ENCODE assay signal across 9 mouse cellular contexts in the genomic region with DNA sequence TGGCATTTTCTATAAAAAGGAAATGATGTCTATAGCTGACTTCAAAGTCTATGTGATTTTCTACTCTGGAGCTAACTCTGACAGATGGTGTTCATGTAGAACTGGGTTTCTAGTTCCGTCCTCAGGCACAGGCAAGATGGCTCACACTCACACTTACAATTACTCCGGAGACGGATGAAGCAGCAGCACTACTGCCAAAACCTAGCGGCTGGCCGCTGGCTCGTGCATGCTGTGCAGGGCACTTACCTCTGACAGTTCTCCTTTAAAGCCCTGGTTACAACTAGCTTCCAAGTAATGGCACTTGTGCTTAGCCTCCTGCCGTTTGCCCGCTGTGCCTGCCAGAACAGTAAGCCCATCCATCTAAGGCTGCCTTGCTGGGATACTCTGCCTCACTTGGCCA. TPM values are rescaled to one million over a fixed set of nuclear protein-coding genes. Genes with fewer than 3 reads are reported as not detected.
DNase-seq lines count a peak whose midpoint lies in the region; ATAC-seq and TF ChIP-seq lines count a peak whose summit lies in the region.
"Had no signal": no experiment of that assay in that cellular context is flagged by ENCODE, and none has a peak within 500 bp of the region (broad histone marks: within the 10 kb centered on the region; RNA-seq: fewer than 3 reads in every experiment).

No protein-coding gene starts in this region.

- no peak for TF ChIP-seq EP300 in heart, postnatal 0 days (IDR thresholded peaks at IDR 0.05; ENCODE audit: low read depth)

- H3K36me3 ChIP-seq in heart, embryonic 12.5 days = peaks cover 39% of the 10 kb centered on the region
- peaks cover 25% of the 10 kb centered on the region for H3K36me3 ChIP-seq in heart, postnatal 0 days (replicated peaks; ENCODE audit: control insufficient read depth, insufficient read depth, low read length)
- H3K36me3 ChIP-seq in intestine, embryonic 15.5 days = peaks cover 11% of the 10 kb centered on the region

- H3K4me1 ChIP-seq in heart, embryonic 12.5 days (replicated peaks) = peaks cover 20% of the 10 kb centered on the region
- H3K4me1 ChIP-seq in heart, postnatal 0 days (ENCODE audit: control insufficient read depth, insufficient read depth) = peaks cover under 1% of the 10 kb centered on the region; the same call in 1 of the 2 replicates
- H3K4me1 ChIP-seq in intestine, embryonic 15.5 days (replicated peaks) = no peaks in the 10 kb centered on the region

- no peak for TF ChIP-seq CTCF in heart, postnatal 0 days (IDR thresholded peaks at IDR 0.05; ENCODE audit: low read depth)

- peak; percentile 93 for DNase-seq in heart, adult 11 months
- DNase-seq in cerebellum, adult 9-11 months = peak; percentile 87
- DNase-seq in heart, postnatal 0 days (ENCODE audit: low spot score) = peak; percentile 55
- DNase-seq in left cerebral cortex, postnatal 36 days (ENCODE audit: low spot score in 2 of 2) = peak; percentile 66 to 70
- DNase-seq in natural killer cell, adult 2 months (ENCODE audit: low spot score in 2 of 2) = no peak
- DNase-seq in thymus, postnatal 4 days = no peak
- DNase-seq: liver had no signal

- H3K4me3 ChIP-seq in heart, embryonic 12.5 days = no peak overlapping the region
- no peak overlapping the region for H3K4me3 ChIP-seq in heart, postnatal 0 days (ENCODE audit: low read depth, low read length)
- H3K4me3 ChIP-seq in intestine, embryonic 15.5 days (replicated peaks) = no peak overlapping the region

- no peak for ATAC-seq in heart, embryonic 12.5 days (ENCODE audit: insufficient number of reproducible peaks, low FRiP score)
- ATAC-seq in heart, postnatal 0 days (ENCODE audit: insufficient read depth, low read depth) = peak; percentile 75
- ATAC-seq in intestine, embryonic 15.5 days = no peak

- H3K9ac ChIP-seq in heart, embryonic 12.5 days = no peak overlapping the region
- no peak overlapping the region; the same call in 1 of the 2 replicates for H3K9ac ChIP-seq in heart, postnatal 0 days (replicated peaks; ENCODE audit: low read depth, low read length)
- no peak overlapping the region for H3K9ac ChIP-seq in intestine, embryonic 15.5 days

- no peaks in the 10 kb centered on the region for H3K9me3 ChIP-seq in heart, embryonic 12.5 days (replicated peaks)
- H3K9me3 ChIP-seq in heart, postnatal 0 days (replicated peaks; ENCODE audit: control insufficient read depth, low read length) = no peaks in the 10 kb centered on the region
- no peaks in the 10 kb centered on the region for H3K9me3 ChIP-seq in intestine, embryonic 15.5 days

- H3K27ac ChIP-seq in heart, embryonic 12.5 days (ENCODE audit: poor library complexity, severe bottlenecking) = no peak overlapping the region
- H3K27ac ChIP-seq in heart, postnatal 0 days (ENCODE audit: low read depth) = peak overlapping the region; percentile 65
- H3K27ac ChIP-seq in intestine, embryonic 15.5 days = no peak overlapping the region

- no peak overlapping the region for H3K4me2 ChIP-seq in heart, embryonic 12.5 days
- no peak overlapping the region for H3K4me2 ChIP-seq in heart, postnatal 0 days (ENCODE audit: low read depth, low read length)
- no peak overlapping the region for H3K4me2 ChIP-seq in intestine, embryonic 15.5 days (replicated peaks)

- intact Hi-C loops in left cerebral cortex, postnatal 36 days (cut with DNase I) = no loop called here

- WGBS in heart, embryonic 12.5 days = 68% methylated on average over 8 of the region's 8 CpGs
- 44% methylated on average over 8 of the region's 8 CpGs for WGBS in heart, postnatal 0 days
- 80% methylated on average over 8 of the region's 8 CpGs for WGBS in intestine, embryonic 15.5 days

- no peaks in the 10 kb centered on the region for H3K27me3 ChIP-seq in heart, embryonic 12.5 days (replicated peaks)
- no peaks in the 10 kb centered on the region for H3K27me3 ChIP-seq in heart, postnatal 0 days (ENCODE audit: control insufficient read depth, insufficient read depth, low read length)
- H3K27me3 ChIP-seq in intestine, embryonic 15.5 days (replicated peaks) = no peaks in the 10 kb centered on the region

RNA-seq across cellular contexts. Expression of gene Ift81, which starts 47.7 kb away (rescaled TPM):
- polyA plus RNA-seq in heart, embryonic 12.5 days (2016; fragmentation: Nextera tagmentation; extraction: Ambion mirVana) = 25.2 and 30.0 TPM in 2 replicates
- total RNA-seq in heart, postnatal 0 days (2014; rRNA removed; ENCODE audit: low replicate concordance) = 36.3 and 43.8 TPM in 2 replicates
- polyA plus RNA-seq in heart, postnatal 0 days (2015; fragmentation: Nextera tagmentation; extraction: Ambion mirVana) = 50.3 and 51.6 TPM in 2 replicates
- 10 to 100 TPM; 37.1 to 46.0 TPM for total RNA-seq in left cerebral cortex, postnatal 36 days (2021)
- 23.1 and 28.8 TPM in 2 replicates for polyA plus RNA-seq in intestine, embryonic 15.5 days (2015; fragmentation: Nextera tagmentation; extraction: Ambion mirVana)

Comparison
In these comparisons a context has a peak if more than half of its experiments do, and no peak if none do; other contexts are left out.
1. DNase-seq: peak in heart, adult 11 months (single experiment), cerebellum, adult 9-11 months (single experiment), heart, postnatal 0 days (single experiment) and left cerebral cortex, postnatal 36 days (2 of 2); none in natural killer cell, adult 2 months (0 of 2) and thymus, postnatal 4 days (single experiment).